Mouse (Mus musculus) lung, postnatal 0 days (tissue): Measurements from ENCODE around the gene 9430097D07Rik.

Source experiments
- CTCF ChIP-seq: IDR thresholded peaks from 2 replicates; pipeline ENCODE4 v1.5.1; 2016; ENCODE audit warnings: antibody characterized with exemption, mild to moderate bottlenecking
- EP300 ChIP-seq: IDR thresholded peaks from 2 replicates; pipeline ENCODE4 v1.6.1; 2016; ENCODE audit warnings: antibody characterized with exemption, mild to moderate bottlenecking, control low read depth

DNA sequence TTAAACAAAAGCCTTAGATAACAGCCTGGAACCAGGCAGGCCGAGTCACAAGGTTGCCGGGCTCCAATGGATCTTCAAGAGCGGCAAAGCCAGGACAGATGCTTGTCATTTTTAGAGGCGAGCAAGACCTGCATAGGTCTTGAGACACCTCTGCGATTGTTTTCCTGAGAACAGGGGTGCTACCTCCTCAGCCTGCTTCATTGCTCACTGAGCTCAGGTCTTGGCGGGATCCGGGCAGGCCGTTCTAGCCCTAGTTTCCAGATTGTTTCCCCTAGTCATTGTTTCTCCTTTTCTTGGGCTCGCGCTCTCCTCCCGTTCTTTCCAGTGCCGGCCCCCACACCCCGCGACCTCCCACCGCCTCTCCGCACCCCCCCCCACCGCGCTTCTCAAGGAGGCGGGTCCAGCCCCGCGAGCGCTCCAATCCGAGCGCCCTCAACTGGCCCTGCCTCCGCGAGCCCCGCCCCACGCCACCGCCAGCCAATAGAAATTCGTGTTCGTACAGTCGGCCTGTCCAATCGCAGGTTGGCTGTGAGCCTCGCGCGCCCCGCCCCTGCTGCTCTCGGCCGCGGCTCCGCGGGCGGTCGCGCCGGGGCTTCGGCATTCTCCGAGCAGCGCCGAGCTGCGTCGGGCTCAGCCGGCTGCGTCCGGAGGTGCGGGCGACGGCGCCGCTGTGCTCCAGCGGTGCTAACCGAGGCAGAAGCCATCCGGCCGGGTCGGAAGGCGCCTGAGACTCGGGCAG is 40.6 kb downstream of the 9430097D07Rik start, which contains the start of gene Fam102a:
- TF ChIP-seq CTCF (no peak), EP300 (no peak)
